Mouse (Mus musculus): ENCODE results near the gene A130010J15Rik. TPM values are rescaled to one million over a fixed set of nuclear protein-coding genes. Genes with fewer than 3 reads are reported as not detected.

The A130010J15Rik gene
- total RNA-seq, 1 experiment = 7.6 TPM

DNA sequence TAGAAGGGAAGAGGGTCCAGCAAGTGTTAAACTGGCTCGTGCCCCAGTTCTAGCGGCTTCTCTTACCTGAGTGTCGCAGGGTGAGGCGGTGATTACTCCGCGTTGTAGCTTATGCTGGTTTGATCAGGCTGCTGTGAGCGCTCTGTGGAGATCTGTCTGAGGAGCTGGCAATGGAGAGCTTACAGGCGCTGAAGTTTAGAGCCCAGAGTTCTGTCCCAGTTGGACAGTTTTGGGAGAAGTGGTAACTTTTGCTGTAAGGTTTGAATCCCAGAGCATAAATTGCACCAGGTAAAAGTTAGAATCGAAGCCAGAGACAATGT is 5.9 kb downstream of the A130010J15Rik start:
- in situ Hi-C loops (cut with MboI; ENCODE audit: low sequenced_read_pairs in 2 of 2, unreplicated experiment in 2 of 2) = no loop called here
- H3K9ac ChIP-seq (ENCODE audit: insufficient read depth, low read depth, low read length, poor library complexity, severe bottlenecking) = peak overlapping the region; percentile 73
- DNase-seq (ENCODE audit: low read depth, low spot score) = no peak
- H3K36me3 ChIP-seq (ENCODE audit: control insufficient read depth, insufficient read depth, low read length, poor library complexity, severe bottlenecking) = no peaks in the 10 kb centered on the region
- H3K4me1 ChIP-seq (ENCODE audit: control insufficient read depth in 2 of 2, insufficient read depth in 2 of 2, low read length in 2 of 2, poor library complexity in 1 of 2) = peaks cover 0 to 2% of the 10 kb centered on the region in 2 experiments; a peak in 2 of 4 replicates
- no peaks in the 10 kb centered on the region for H3K9me3 ChIP-seq (ENCODE audit: control insufficient read depth, insufficient read depth, low read depth, low read length)
- H3K4me3 ChIP-seq (ENCODE audit: insufficient read depth in 1 of 2, low read depth in 1 of 2, low read length in 2 of 2, poor library complexity in 1 of 2, severe bottlenecking in 1 of 2) = peak overlapping the region; percentile 76 to 98
- TF ChIP-seq HCFC1 (IDR thresholded peaks at IDR 0.05; ENCODE audit: borderline replicate concordance, insufficient read depth, low read length) (no peak), MAFK (IDR thresholded peaks at IDR 0.05; ENCODE audit: insufficient read depth, low read depth, low read length) (no peak), ZC3H11A (IDR thresholded peaks at IDR 0.05; ENCODE audit: borderline replicate concordance, low read depth, low read length) (no peak), ZNF384 (IDR thresholded peaks at IDR 0.05; ENCODE audit: low read depth, low read length) (no peak), CHD2 (IDR thresholded peaks at IDR 0.05; ENCODE audit: low read depth, low read length) (no peak)
- H3K27ac ChIP-seq (ENCODE audit: insufficient read depth, low read depth, low read length, poor library complexity, severe bottlenecking) = no peak overlapping the region

DNA sequence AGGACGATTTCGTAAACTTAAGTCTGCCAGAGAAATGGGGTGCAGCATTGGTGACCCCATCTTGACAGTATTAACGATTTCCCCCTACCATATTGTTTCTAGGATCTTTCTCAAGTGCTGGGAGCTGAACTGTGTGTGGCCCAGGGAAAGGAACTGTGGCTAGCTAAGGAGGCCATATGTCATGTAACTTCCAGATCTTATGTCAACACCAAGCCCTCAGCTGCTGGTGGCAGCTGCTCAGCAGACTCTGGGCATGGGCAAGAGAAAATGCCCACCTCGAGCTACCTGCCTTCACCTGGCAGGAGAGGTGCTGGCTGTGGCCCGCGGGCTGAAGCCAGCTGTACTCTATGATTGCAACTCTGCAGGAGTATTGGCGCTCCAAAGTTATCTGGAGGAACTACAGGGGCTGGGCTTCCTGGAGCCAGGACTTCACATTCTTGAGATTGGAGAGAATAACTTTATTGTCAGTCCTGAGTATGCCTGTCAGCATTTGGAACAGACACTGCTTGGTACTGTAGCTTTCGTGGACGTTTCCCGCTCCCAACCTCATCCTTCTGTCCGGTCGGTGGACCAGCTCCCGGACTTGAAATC is 6.4 kb downstream of the A130010J15Rik start:
- DNase-seq (ENCODE audit: low read depth, low spot score) = no peak

DNA sequence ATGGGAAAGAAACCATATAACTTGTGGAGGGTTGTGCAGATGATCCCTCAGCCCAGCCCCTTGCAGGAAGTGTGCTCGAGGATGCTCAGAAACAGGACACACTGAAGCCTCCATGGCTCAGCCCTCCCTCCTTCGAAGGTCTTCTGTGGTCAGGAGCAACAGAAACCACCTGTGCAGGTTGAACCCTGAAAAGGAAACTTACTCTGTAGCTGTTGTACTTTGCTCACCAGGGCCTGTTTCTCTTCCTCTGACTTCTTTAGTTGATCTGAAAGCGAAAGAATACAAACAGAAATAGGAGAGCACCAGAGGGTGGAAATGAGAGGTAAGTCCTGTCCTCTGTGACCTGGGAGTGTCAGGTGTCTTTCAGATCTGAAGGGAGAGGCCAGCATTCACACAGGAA is 13.3 kb downstream of the A130010J15Rik start:
- in situ Hi-C loops (cut with MboI; ENCODE audit: low sequenced_read_pairs in 2 of 2, unreplicated experiment in 2 of 2) = no loop called here
- no peak for TF ChIP-seq ZC3H11A (IDR thresholded peaks at IDR 0.05; ENCODE audit: borderline replicate concordance, low read depth, low read length)
- TF ChIP-seq ZNF384 (IDR thresholded peaks at IDR 0.05; ENCODE audit: low read depth, low read length) = no peak
- no peak for TF ChIP-seq MAFK (IDR thresholded peaks at IDR 0.05; ENCODE audit: insufficient read depth, low read depth, low read length)
- no peak for TF ChIP-seq CHD2 (IDR thresholded peaks at IDR 0.05; ENCODE audit: low read depth, low read length)
- no peak for TF ChIP-seq HCFC1 (IDR thresholded peaks at IDR 0.05; ENCODE audit: borderline replicate concordance, insufficient read depth, low read length)
- no peaks in the 10 kb centered on the region for H3K4me1 ChIP-seq (ENCODE audit: control insufficient read depth in 2 of 2, insufficient read depth in 2 of 2, low read length in 2 of 2, poor library complexity in 1 of 2)

More for the DNA sequence above, 6.4 kb downstream of the A130010J15Rik start:
- TF ChIP-seq HCFC1 (IDR thresholded peaks at IDR 0.05; ENCODE audit: borderline replicate concordance, insufficient read depth, low read length) = no peak
- no peak for TF ChIP-seq ZC3H11A (IDR thresholded peaks at IDR 0.05; ENCODE audit: borderline replicate concordance, low read depth, low read length)
- TF ChIP-seq CHD2 (IDR thresholded peaks at IDR 0.05; ENCODE audit: low read depth, low read length) = no peak
- TF ChIP-seq MAFK (IDR thresholded peaks at IDR 0.05; ENCODE audit: insufficient read depth, low read depth, low read length) = no peak
- TF ChIP-seq ZNF384 (IDR thresholded peaks at IDR 0.05; ENCODE audit: low read depth, low read length) = no peak
- peak overlapping the region; percentile 73; the same call in 1 of the 2 replicates for H3K9ac ChIP-seq (ENCODE audit: insufficient read depth, low read depth, low read length, poor library complexity, severe bottlenecking)
- no peaks in the 10 kb centered on the region for H3K36me3 ChIP-seq (ENCODE audit: control insufficient read depth, insufficient read depth, low read length, poor library complexity, severe bottlenecking)
- H3K4me3 ChIP-seq (ENCODE audit: insufficient read depth in 1 of 2, low read depth in 1 of 2, low read length in 2 of 2, poor library complexity in 1 of 2, severe bottlenecking in 1 of 2) = peak overlapping the region; percentile 76 to 98
- in situ Hi-C loops (cut with MboI; ENCODE audit: low sequenced_read_pairs in 2 of 2, unreplicated experiment in 2 of 2) = no loop called here
- H3K27ac ChIP-seq (ENCODE audit: insufficient read depth, low read depth, low read length, poor library complexity, severe bottlenecking) = no peak overlapping the region
- peaks cover 0 to 2% of the 10 kb centered on the region in 2 experiments; a peak in 2 of 4 replicates for H3K4me1 ChIP-seq (ENCODE audit: control insufficient read depth in 2 of 2, insufficient read depth in 2 of 2, low read length in 2 of 2, poor library complexity in 1 of 2)
- no peaks in the 10 kb centered on the region for H3K9me3 ChIP-seq (ENCODE audit: control insufficient read depth, insufficient read depth, low read depth, low read length)

DNA sequence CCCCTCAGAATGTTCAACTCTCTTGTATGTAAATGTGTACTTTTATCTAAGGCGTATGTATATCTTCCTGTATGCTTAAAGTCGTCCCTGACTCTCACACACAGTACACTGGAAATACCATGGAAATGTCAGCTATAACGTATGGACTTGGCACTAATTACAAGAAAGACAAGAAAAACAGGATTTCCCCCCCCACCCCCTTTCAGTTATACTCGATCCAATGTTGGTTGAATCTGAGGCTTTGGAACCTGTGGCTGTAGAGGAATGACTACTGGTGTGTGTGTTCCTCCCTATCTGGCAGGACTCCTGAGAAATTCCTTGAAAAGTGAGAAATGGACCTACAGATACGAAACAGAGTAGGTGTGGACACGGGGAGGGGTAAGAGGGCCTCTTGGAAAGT is 20.4 kb downstream of the A130010J15Rik start:
- TF ChIP-seq CHD2 (IDR thresholded peaks at IDR 0.05; ENCODE audit: low read depth, low read length) = no peak
- no peak for TF ChIP-seq HCFC1 (IDR thresholded peaks at IDR 0.05; ENCODE audit: borderline replicate concordance, insufficient read depth, low read length)
- TF ChIP-seq ZNF384 (IDR thresholded peaks at IDR 0.05; ENCODE audit: low read depth, low read length) = no peak
- no peak for TF ChIP-seq ZC3H11A (IDR thresholded peaks at IDR 0.05; ENCODE audit: borderline replicate concordance, low read depth, low read length)
- no peak for TF ChIP-seq MAFK (IDR thresholded peaks at IDR 0.05; ENCODE audit: insufficient read depth, low read depth, low read length)
- in situ Hi-C loops (cut with MboI; ENCODE audit: low sequenced_read_pairs in 2 of 2, unreplicated experiment in 2 of 2) = no loop called here
- H3K4me3 ChIP-seq (ENCODE audit: insufficient read depth in 1 of 2, low read depth in 1 of 2, low read length in 2 of 2, poor library complexity in 1 of 2, severe bottlenecking in 1 of 2) = no peak overlapping the region
- DNase-seq (ENCODE audit: low read depth, low spot score) = no peak
- H3K9me3 ChIP-seq (ENCODE audit: control insufficient read depth, insufficient read depth, low read depth, low read length) = no peaks in the 10 kb centered on the region
- H3K9ac ChIP-seq (ENCODE audit: insufficient read depth, low read depth, low read length, poor library complexity, severe bottlenecking) = no peak overlapping the region
- H3K4me1 ChIP-seq (ENCODE audit: control insufficient read depth in 2 of 2, insufficient read depth in 2 of 2, low read length in 2 of 2, poor library complexity in 1 of 2) = no peaks in the 10 kb centered on the region
- no peaks in the 10 kb centered on the region for H3K36me3 ChIP-seq (ENCODE audit: control insufficient read depth, insufficient read depth, low read length, poor library complexity, severe bottlenecking)
- H3K27ac ChIP-seq (ENCODE audit: insufficient read depth, low read depth, low read length, poor library complexity, severe bottlenecking) = no peak overlapping the region

More for the DNA sequence above, 13.3 kb downstream of the A130010J15Rik start:
- Histone ChIP-seq H3K36me3 (ENCODE audit: control insufficient read depth, insufficient read depth, low read length, poor library complexity, severe bottlenecking) (no peaks in the 10 kb centered on the region), H3K9ac (ENCODE audit: insufficient read depth, low read depth, low read length, poor library complexity, severe bottlenecking) (no peak overlapping the region), H3K9me3 (ENCODE audit: control insufficient read depth, insufficient read depth, low read depth, low read length) (no peaks in the 10 kb centered on the region), H3K27ac (ENCODE audit: insufficient read depth, low read depth, low read length, poor library complexity, severe bottlenecking) (no peak overlapping the region), H3K4me3 (ENCODE audit: insufficient read depth in 1 of 2, low read depth in 1 of 2, low read length in 2 of 2, poor library complexity in 1 of 2, severe bottlenecking in 1 of 2) (no peak overlapping the region)
- no peak for DNase-seq (ENCODE audit: low read depth, low spot score)
